Mouse (Mus musculus) embryonic facial prominence, embryonic 10.5 days (tissue): ENCODE measurements around the gene Nav1. TPM values are rescaled to one million over a fixed set of nuclear protein-coding genes. Genes with fewer than 3 reads are reported as not detected.

ENCODE experiments used
- DNase-seq: peaks from one replicate; pipeline ENCODE4 v3.0.0-alpha.2; 2017; ENCODE audit warnings: low spot score
- H3K27ac ChIP-seq: fragments of 300-500 bp; sonication (generic); replicated peaks from 2 replicates; pipeline ENCODE4 v1.5.1; 2016; ENCODE audit warnings: mild to moderate bottlenecking
- H3K27me3 ChIP-seq: fragments of 300-500 bp; sonication (generic); replicated peaks from 2 replicates; pipeline ENCODE4 v1.6.1; 2016; ENCODE audit warnings: low read depth, mild to moderate bottlenecking; ENCODE audit not compliant: poor library complexity, severe bottlenecking
- H3K36me3 ChIP-seq: fragments of 300-500 bp; sonication (generic); replicated peaks from 2 replicates; pipeline ENCODE4 v1.6.1; 2016; ENCODE audit warnings: mild to moderate bottlenecking, moderate library complexity
- H3K4me1 ChIP-seq: fragments of 300-500 bp; sonication (generic); 2 replicates; pipeline ENCODE4 v1.6.1; 2016
- H3K4me3 ChIP-seq: fragments of 300-500 bp; sonication (generic); 2 replicates; pipeline ENCODE4 v1.5.1; 2016; ENCODE audit warnings: mild to moderate bottlenecking, moderate library complexity
- H3K9me3 ChIP-seq: fragments of 300-500 bp; sonication (generic); 2 replicates; pipeline ENCODE4 v1.6.1; 2016; ENCODE audit warnings: mild to moderate bottlenecking
- WGBS: fragments of 180-500 bp; shearing (Covaris S2); methylation state at CpG from one replicate; pipeline ENCODE4 v1.1.7; 2016; 5-methylcytosine and 5-hydroxymethylcytosine counted together
- polyA plus RNA-seq: library from polyadenylated mRNA; unstranded; fragments of >200 nt; fragmentation: Nextera tagmentation; extraction: Ambion mirVana; gene quantifications from 2 replicates; pipeline ENCODE4 v1.2.1, GENCODE M21; 2016

Nav1 gene
- 24.1 and 27.6 TPM in 2 replicates for polyA plus RNA-seq

DNA sequence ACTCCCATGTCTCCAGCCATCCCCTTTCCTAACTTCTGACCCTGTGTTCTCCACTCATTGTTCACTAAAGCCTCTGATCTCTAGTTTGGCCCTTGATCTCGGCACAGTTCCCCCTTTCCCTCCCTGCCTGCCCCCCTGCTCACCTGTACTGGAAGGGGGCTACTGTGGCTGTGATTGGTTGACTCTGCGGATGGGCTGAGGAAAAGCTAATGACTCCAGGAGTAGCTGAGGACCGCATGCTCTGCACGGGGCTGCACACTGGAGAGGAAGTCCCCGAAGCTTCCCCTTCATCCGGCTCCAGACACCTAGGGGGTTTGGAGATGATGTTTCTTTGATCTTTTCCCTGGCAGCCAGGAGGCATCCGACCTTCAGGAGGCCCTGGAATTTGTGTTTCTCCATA lies at the start of gene Nav1:
Nav1 (minus strand) TSS at position 277 of the 400 bp plus-strand sequence.
- peak within 1 kb of the TSS; percentile 19; the same call in 1 of the 2 replicates for H3K27ac ChIP-seq
- 45% methylated on average over 7 of the region's 7 CpGs for WGBS

DNA sequence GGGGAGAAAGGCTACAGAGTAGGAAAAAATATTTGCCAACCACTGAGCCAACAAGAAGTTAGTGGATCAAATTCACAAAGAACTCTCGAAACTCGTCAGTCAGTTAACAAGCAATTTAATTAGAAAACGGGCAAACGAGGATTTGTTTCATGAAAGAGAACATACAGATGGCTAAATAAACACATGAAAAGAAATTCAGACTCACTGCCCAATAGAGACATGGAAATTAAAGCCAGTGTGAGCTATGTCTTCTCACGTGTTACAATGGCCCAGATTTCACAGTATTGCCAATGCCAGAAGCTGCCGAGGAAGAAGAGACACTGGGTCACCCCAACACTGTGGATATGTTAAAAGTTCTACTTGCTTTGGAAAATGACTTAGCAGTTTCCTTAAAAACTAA lies 46.8 kb upstream of the Nav1 start:
- 88% methylated on average over 6 of the region's 6 CpGs for WGBS
- H3K4me3 ChIP-seq, result no peak overlapping the region
- H3K27me3 ChIP-seq, result no peaks in the 10 kb centered on the region
- peaks cover 6% of the 10 kb centered on the region; the same call in 1 of the 2 replicates for H3K9me3 ChIP-seq
- H3K4me1 ChIP-seq, result peaks cover 9% of the 10 kb centered on the region
- no peak overlapping the region for H3K27ac ChIP-seq
- DNase-seq, result no peak
- H3K36me3 ChIP-seq, result peaks cover 6% of the 10 kb centered on the region; the same call in 1 of the 2 replicates

More for the DNA sequence above, at the start of gene Nav1:
- H3K36me3 ChIP-seq, result no peaks in the 10 kb centered on the region
- H3K9me3 ChIP-seq, result no peaks in the 10 kb centered on the region
- peaks cover 11% of the 10 kb centered on the region; the same call in 1 of the 2 replicates for H3K27me3 ChIP-seq
- no peak within 1 kb of the TSS for H3K4me3 ChIP-seq
- peaks cover 31% of the 10 kb centered on the region for H3K4me1 ChIP-seq
- DNase-seq, result no peak

DNA sequence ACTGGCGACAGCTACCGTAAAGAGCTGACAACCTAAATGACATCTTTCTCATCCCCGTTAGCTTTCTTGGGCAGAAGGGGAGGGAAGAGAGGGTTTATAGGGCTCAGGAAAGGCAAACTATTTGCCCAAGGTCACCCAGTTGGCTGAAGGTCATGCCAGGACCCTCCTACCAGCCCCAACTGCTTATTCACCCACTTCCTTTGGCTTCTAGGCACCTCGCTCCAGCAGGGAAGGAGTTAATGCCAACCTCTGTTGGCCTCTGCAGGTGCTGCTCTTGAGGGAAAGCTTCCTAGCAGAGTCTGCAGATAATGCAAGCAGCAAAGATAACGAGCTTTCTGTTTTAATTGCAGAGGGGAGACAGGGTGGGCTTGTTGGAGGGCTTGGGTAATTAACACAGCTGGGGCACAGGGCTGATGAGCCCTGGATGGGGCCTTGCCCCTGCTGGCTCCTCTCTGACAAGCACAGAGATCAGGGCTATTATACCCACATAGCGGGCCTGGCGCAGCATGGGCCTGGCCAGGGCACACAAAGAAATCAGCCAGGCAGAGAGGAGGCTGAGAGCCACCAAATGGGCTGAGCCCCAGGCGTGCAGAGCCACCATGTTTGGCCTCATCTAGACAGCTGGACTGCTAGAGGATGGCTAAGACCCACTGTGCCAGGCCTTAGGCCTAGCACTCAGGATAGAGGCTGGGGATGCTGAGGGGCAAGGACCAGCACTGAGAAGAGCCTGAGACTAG lies 38.5 kb upstream of the Nav1 start:
- 66% methylated on average over 8 of the region's 8 CpGs for WGBS
- DNase-seq, result no peak
- H3K9me3 ChIP-seq, result no peaks in the 10 kb centered on the region
- H3K4me1 ChIP-seq, result peaks cover 9% of the 10 kb centered on the region
- peak overlapping the region; percentile 35 for H3K27ac ChIP-seq
- H3K36me3 ChIP-seq, result no peaks in the 10 kb centered on the region
- no peaks in the 10 kb centered on the region for H3K27me3 ChIP-seq
- H3K4me3 ChIP-seq, result no peak overlapping the region

DNA sequence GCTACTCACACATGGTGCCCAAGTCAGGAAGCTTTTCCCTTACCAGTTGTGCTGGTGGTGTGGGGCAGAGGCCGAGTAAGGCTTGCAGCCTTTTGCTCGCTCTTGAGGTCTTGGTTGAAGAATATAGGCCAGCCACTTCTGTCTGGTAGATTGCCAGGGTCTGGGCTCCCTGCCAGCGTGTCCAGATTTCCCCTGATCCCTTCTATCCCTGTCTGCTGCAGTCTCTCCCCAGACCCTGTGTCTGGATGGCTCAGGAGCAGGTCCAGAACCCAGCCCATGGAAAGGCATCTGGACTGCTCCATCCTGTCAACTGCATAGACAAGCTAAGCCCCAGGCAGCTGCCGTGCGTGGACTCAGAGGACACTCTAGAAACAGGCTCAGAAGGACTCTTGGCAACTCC lies 37.0 kb upstream of the Nav1 start:
- 90% methylated on average over 5 of the region's 5 CpGs for WGBS
- peaks cover 9% of the 10 kb centered on the region for H3K4me1 ChIP-seq
- DNase-seq, result no peak
- no peaks in the 10 kb centered on the region for H3K27me3 ChIP-seq
- no peaks in the 10 kb centered on the region for H3K9me3 ChIP-seq
- H3K36me3 ChIP-seq, result no peaks in the 10 kb centered on the region
- no peak overlapping the region for H3K4me3 ChIP-seq
- no peak overlapping the region for H3K27ac ChIP-seq

DNA sequence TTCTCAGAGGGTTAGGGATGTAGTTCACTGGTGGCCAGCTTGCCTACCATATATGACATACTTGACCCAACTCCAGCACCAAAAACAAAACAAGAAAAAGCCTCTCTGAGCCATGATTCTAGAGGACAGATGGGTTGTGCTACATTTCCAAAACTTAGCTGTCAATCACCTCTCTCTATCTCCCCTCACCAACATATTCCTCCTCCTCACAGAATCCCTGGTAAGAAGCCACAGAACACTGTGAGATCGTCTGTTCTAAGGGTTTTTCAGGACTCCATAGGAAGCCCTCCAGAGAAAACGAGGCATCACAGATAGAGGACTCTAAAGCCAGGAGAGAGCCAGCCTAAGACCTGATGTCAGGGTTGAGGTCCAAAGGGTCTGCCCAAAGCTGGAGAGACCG lies 36.6 kb upstream of the Nav1 start:
- no peaks in the 10 kb centered on the region for H3K36me3 ChIP-seq
- H3K27me3 ChIP-seq, result no peaks in the 10 kb centered on the region
- 76% methylated on average over 3 of the region's 3 CpGs for WGBS
- no peak for DNase-seq
- H3K4me1 ChIP-seq, result peaks cover 9% of the 10 kb centered on the region
- H3K9me3 ChIP-seq, result no peaks in the 10 kb centered on the region
- H3K27ac ChIP-seq, result no peak overlapping the region
- H3K4me3 ChIP-seq, result no peak overlapping the region

DNA sequence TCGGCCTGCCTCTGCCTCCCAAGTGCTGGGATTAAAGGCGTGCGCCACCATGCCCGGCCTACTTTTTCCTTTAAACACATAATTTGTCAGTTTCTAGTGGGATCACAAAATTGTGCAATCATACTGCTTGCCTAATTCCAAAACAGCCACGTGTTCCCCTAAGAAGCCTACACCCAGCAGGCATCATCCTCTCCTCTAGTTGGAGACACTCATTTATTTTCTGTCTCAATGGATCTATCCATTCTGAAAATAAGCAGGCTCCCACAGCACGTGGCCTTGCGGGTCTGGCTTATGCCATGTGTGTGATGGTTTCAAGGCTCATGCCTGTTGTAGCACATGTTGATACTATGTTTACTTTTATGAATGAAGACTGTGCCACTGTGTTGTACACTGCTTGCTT lies 32.8 kb upstream of the Nav1 start:
- Histone ChIP-seq H3K27me3 (no peaks in the 10 kb centered on the region), H3K27ac (no peak overlapping the region), H3K36me3 (no peaks in the 10 kb centered on the region), H3K9me3 (no peaks in the 10 kb centered on the region), H3K4me3 (no peak overlapping the region), H3K4me1 (peaks cover 29% of the 10 kb centered on the region)
- 94% methylated on average over 7 of the region's 7 CpGs for WGBS
- DNase-seq, result no peak

- H3K27ac ChIP-seq, result no peak overlapping the region
- no peak overlapping the region for H3K4me3 ChIP-seq
- peaks cover 32% of the 10 kb centered on the region for H3K4me1 ChIP-seq
- H3K36me3 ChIP-seq, result no peaks in the 10 kb centered on the region
- DNase-seq, result no peak
- H3K9me3 ChIP-seq, result no peaks in the 10 kb centered on the region
- H3K27me3 ChIP-seq, result no peaks in the 10 kb centered on the region
- WGBS, result 88% methylated on average over 1 of the region's 1 CpGs
These were observed 32.0 kb upstream of the Nav1 start for GRCm38 (mm10) chr1:135639093-135639492.

DNA sequence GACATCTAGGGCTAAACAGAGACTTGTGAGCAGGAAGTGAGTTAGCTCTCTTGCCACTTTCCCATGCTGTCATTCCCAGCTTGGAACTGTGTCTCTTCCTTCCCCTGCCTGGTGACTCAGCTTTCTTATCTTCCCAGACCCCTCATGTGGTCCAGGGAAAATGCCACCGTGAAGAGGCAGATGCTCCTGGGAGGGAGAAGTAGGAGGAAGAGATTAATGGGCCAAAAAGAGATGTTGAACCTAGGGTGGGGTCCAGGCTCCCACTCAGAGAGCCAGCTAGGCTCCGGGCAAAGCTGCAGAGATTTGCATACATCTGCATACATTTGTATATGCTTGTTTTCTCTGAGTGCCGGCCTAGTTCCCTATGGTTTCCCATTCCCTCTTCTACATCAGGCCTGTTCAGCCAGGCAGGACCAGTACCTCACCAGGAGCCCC lies 30.5 kb upstream of the Nav1 start:
- H3K4me3 ChIP-seq, result no peak overlapping the region

DNA sequence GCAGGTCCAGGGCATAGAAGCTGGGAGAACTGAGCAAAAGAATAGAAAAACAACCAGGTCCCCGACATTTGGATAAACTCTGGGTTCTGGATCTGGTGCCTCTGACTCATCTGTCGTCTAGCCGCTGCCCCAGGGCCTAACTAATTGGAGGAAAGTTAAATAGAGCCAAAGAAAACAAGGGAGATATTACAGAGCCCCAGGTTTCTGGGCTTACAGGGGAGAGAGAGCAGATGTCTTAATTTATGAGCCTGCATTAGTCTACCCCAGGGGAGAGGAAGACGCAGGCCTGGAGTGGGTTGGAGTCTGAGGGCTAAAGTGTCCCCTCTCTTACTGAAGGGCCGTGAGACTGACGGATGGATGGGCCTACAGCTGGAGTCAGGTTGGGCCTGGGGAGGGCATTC lies 29.0 kb upstream of the Nav1 start:
- WGBS, result 41% methylated on average over 6 of the region's 6 CpGs
- no peak overlapping the region for H3K27ac ChIP-seq
- H3K27me3 ChIP-seq, result no peaks in the 10 kb centered on the region
- H3K4me1 ChIP-seq, result peaks cover 44% of the 10 kb centered on the region
- no peak for DNase-seq
- H3K36me3 ChIP-seq, result no peaks in the 10 kb centered on the region
- H3K4me3 ChIP-seq, result no peak overlapping the region
- H3K9me3 ChIP-seq, result no peaks in the 10 kb centered on the region

More for the DNA sequence above, 30.5 kb upstream of the Nav1 start:
- Histone ChIP-seq H3K27me3 (no peaks in the 10 kb centered on the region), H3K9me3 (no peaks in the 10 kb centered on the region), H3K4me1 (peaks cover 32% of the 10 kb centered on the region), H3K27ac (no peak overlapping the region), H3K36me3 (no peaks in the 10 kb centered on the region)
- 16% methylated on average over 3 of the region's 3 CpGs for WGBS
- no peak for DNase-seq

DNA sequence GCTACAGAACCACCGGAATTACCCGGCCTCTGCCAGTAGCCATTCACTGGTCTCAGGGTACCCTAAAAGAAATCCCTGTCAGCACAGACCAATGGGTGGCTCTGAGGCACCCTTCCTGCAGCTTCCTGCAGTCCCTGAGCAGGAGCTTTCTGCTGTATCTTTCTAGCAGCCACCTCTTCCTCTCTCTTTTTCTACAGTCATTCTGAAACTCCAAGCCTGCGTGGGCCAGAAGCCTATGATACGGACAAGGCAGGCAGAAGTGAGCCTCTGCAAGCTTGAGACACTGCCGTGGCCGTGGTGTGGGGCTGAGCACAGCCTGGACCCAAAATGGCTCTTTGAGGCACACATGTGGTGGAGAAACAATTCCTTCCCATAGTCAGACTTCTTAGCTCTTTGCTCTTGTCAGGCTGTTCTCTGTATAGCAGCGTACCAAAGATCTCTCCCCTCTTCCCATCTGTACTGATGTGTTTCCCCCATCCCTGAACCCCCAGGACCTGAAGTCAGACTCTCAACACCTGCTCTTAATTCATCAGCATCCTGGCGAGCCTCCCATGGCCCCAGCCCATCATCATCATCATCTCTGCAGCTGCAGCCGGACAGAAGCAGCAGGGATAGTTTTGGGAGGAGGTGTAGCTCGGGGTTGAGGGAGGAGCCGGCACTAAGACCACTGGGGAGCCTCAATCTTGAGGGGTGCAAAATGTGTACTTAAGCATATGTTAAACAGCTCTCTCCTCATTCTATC lies 28.4 kb upstream of the Nav1 start:
- Histone ChIP-seq H3K36me3 (no peaks in the 10 kb centered on the region), H3K27me3 (no peaks in the 10 kb centered on the region), H3K4me3 (no peak overlapping the region), H3K27ac (no peak overlapping the region), H3K4me1 (peaks cover 44% of the 10 kb centered on the region), H3K9me3 (no peaks in the 10 kb centered on the region)
- no peak for DNase-seq
- WGBS, result 77% methylated on average over 11 of the region's 11 CpGs

DNA sequence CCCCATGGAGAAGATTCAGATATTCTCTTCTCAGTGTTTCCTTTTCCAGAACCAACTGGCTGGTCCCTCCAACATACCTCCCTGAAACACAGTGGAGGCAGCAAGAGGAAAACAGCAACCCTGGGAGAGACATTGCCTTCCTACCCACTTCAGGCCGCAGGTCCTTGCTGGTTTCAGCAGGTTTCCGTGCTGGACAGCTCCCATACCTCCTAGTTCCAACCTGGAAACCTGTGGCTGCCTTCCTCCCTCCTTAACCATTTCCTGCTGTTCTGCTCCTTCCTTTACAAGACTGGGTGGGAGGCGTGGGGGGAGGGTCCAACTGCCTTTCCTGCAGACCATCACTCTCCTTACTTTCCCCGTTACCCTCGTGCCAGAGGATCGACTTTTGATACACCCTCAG lies 27.7 kb upstream of the Nav1 start:
- no peak overlapping the region for H3K27ac ChIP-seq
- WGBS, result 21% methylated on average over 6 of the region's 6 CpGs
- no peaks in the 10 kb centered on the region for H3K27me3 ChIP-seq
- peaks cover 44% of the 10 kb centered on the region for H3K4me1 ChIP-seq
- peak; percentile 83 for DNase-seq
- no peaks in the 10 kb centered on the region for H3K36me3 ChIP-seq
- no peak overlapping the region for H3K4me3 ChIP-seq
- H3K9me3 ChIP-seq, result no peaks in the 10 kb centered on the region

DNA sequence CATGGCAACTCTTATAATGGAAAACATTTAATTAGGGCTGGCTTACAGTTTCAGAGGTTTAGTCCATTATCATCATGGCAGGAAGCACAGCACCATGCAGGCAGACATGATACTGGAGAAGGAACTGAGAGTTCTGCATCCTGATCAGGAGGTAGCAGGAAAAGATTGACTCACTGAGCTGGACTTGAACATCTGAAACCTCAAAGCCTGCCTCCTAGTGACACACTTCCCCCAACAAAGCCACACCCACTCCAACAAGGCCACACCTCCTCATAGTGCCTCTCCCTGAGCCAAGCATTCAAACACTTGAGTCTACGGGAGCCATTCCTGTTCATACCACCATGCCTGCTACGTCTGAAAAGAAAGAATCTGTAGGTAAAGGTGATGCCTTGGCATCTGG lies 26.8 kb upstream of the Nav1 start:
- H3K9me3 ChIP-seq, result no peaks in the 10 kb centered on the region
- H3K27ac ChIP-seq, result no peak overlapping the region
- no peak for DNase-seq
- WGBS, result 80% methylated on average over 2 of the region's 2 CpGs
- H3K4me1 ChIP-seq, result peaks cover 44% of the 10 kb centered on the region
- no peaks in the 10 kb centered on the region for H3K27me3 ChIP-seq
- no peak overlapping the region for H3K4me3 ChIP-seq
- H3K36me3 ChIP-seq, result no peaks in the 10 kb centered on the region

- Histone ChIP-seq H3K9me3 (no peaks in the 10 kb centered on the region), H3K4me3 (no peak overlapping the region), H3K36me3 (no peaks in the 10 kb centered on the region), H3K27ac (no peak overlapping the region), H3K27me3 (no peaks in the 10 kb centered on the region), H3K4me1 (peaks cover 44% of the 10 kb centered on the region)
- WGBS, result 89% methylated on average over 4 of the region's 4 CpGs
- no peak for DNase-seq
These were observed 26.4 kb upstream of the Nav1 start for GRCm38 (mm10) chr1:135633478-135633877.
